Mouse (Mus musculus): ENCODE results near the gene Rmdn3. TPM values are rescaled to one million over a fixed set of nuclear protein-coding genes. Genes with fewer than 3 reads are reported as not detected.
A peak's percentile ranks its signal among the peaks of the same experiment; 100 is the strongest.

Rmdn3 gene
- polyA plus RNA-seq, 1 experiment from 2014 or later, result 34.8 TPM

GRCm38 (mm10) chr2:119146435-119146834 lies 10.4 kb downstream of the Rmdn3 start:
- Histone ChIP-seq H3K4me1 (ENCODE audit: control insufficient read depth, insufficient read depth, low read length) (no peaks in the 10 kb centered on the region), H3K27ac (replicated peaks; ENCODE audit: low read depth, low read length) (no peak overlapping the region), H3K4me3 (ENCODE audit: low read depth, low read length) (no peak overlapping the region), H3K36me3 (ENCODE audit: control insufficient read depth, insufficient read depth, low read length) (peaks cover 92% of the 10 kb centered on the region), H3K9ac (ENCODE audit: low read depth, low read length) (no peak overlapping the region), H3K9me3 (ENCODE audit: control insufficient read depth, low read length) (no peaks in the 10 kb centered on the region), H3K27me3 (replicated peaks; ENCODE audit: control insufficient read depth, insufficient read depth, low read length) (no peaks in the 10 kb centered on the region), H3K4me2 (ENCODE audit: low read depth, low read length) (no peak overlapping the region)
- 85% methylated on average over 6 of the region's 6 CpGs for WGBS
- no peak for DNase-seq (ENCODE audit: low spot score)
- ATAC-seq (ENCODE audit: low read depth), result no peak

DNA sequence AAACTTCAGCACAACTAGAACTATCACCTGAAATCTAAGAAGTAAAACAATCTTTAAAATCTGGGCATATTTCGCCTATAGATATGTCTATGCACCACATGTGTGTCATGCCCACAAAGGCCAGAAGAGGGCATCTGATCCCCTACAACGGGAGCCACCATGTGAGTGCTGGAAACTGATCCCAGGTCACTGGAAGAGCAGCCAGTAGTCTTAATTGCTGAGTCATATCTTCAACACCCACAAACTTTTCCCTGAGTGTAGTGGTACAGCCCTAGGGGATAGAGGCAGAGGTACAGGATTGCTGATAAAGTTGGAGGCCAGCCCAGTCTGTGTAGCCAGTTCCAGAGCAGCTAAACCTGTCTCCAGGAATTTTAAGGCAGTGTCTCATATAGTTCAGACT lies 11.6 kb downstream of the Rmdn3 start:
- Histone ChIP-seq H3K9ac (ENCODE audit: low read depth, low read length) (no peak overlapping the region), H3K4me2 (ENCODE audit: low read depth, low read length) (no peak overlapping the region), H3K36me3 (ENCODE audit: control insufficient read depth, insufficient read depth, low read length) (peaks cover 93% of the 10 kb centered on the region), H3K4me1 (ENCODE audit: control insufficient read depth, insufficient read depth, low read length) (no peaks in the 10 kb centered on the region), H3K27ac (replicated peaks; ENCODE audit: low read depth, low read length) (no peak overlapping the region), H3K4me3 (ENCODE audit: low read depth, low read length) (no peak overlapping the region), H3K9me3 (ENCODE audit: control insufficient read depth, low read length) (no peaks in the 10 kb centered on the region), H3K27me3 (replicated peaks; ENCODE audit: control insufficient read depth, insufficient read depth, low read length) (no peaks in the 10 kb centered on the region)
- WGBS, result 91% methylated on average over 2 of the region's 2 CpGs
- ATAC-seq (ENCODE audit: low read depth) (no peak), DNase-seq (ENCODE audit: low spot score) (no peak)

- no peak for ATAC-seq (ENCODE audit: low read depth)
- DNase-seq (ENCODE audit: low spot score), result no peak
- H3K4me3 ChIP-seq (ENCODE audit: low read depth, low read length), result no peak overlapping the region
- H3K9ac ChIP-seq (ENCODE audit: low read depth, low read length), result no peak overlapping the region
- no peaks in the 10 kb centered on the region for H3K4me1 ChIP-seq (ENCODE audit: control insufficient read depth, insufficient read depth, low read length)
- peaks cover 89% of the 10 kb centered on the region for H3K36me3 ChIP-seq (ENCODE audit: control insufficient read depth, insufficient read depth, low read length)
- H3K27me3 ChIP-seq (replicated peaks; ENCODE audit: control insufficient read depth, insufficient read depth, low read length), result no peaks in the 10 kb centered on the region
- WGBS, result 84% methylated on average over 5 of the region's 5 CpGs
- no peak overlapping the region for H3K27ac ChIP-seq (replicated peaks; ENCODE audit: low read depth, low read length)
- H3K9me3 ChIP-seq (ENCODE audit: control insufficient read depth, low read length), result no peaks in the 10 kb centered on the region
- H3K4me2 ChIP-seq (ENCODE audit: low read depth, low read length), result no peak overlapping the region
Measured at GRCm38 (mm10) chr2:119136346-119136898, 20.4 kb downstream of the Rmdn3 start.

DNA sequence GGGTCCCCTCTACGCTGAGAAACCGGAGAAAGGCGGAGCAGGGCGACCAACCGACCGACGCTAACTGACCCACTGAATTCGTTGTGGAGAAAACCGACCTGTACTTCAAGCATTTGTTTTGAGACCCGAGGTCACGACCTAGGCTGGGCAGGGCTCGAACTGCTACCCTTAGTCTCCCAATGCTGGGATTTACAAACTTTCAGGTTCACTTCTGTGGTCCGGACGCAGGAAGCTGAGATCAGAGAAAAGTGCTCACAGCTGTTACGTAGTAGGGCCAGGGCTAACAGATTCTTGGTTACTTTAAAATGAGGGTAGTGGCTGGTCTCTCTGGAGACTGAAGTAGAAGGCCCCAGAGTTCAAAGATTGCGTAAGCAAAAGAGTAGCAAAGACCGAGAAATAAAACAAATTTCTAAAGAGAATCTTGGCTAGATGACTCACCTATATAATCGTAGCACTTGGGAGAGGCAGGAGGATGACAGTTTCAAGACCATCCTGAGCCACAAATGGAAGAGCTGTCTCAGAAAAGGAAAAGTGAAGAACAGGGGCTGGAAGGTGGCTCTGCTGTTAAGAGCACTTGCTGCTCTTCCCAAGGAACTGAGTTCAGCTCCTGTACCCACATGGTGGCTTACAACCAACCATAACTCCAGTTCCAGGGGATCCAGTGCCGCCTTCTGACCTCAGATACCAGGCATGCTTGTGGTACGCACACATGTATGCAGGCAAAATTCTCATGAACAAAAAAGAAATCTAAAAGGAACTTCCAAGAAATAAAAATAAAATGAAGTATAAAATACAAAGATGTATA lies 43.5 kb downstream of the Rmdn3 start:
- whole genome bisulfite sequencing, result 13% methylated on average over 20 of the region's 20 CpGs

GRCm38 (mm10) chr2:119112438-119113112 lies 44.3 kb downstream of the Rmdn3 start, which contains the start of gene Rad51:
TSS of gene Rad51 (plus strand) at chr2:119112793.
- Histone ChIP-seq H3K36me3 (ENCODE audit: control insufficient read depth, insufficient read depth, low read length) (peaks cover 15% of the 10 kb centered on the region), H3K27me3 (replicated peaks; ENCODE audit: control insufficient read depth, insufficient read depth, low read length) (no peaks in the 10 kb centered on the region), H3K4me1 (ENCODE audit: control insufficient read depth, insufficient read depth, low read length) (peaks cover 7% of the 10 kb centered on the region; the same call in 1 of the 2 replicates), H3K4me2 (ENCODE audit: low read depth, low read length) (peak within 1 kb of the TSS; percentile 93), H3K9me3 (ENCODE audit: control insufficient read depth, low read length) (no peaks in the 10 kb centered on the region), H3K4me3 (ENCODE audit: low read depth, low read length) (peak within 1 kb of the TSS; percentile 78), H3K27ac (replicated peaks; ENCODE audit: low read depth, low read length) (peak within 1 kb of the TSS; percentile 90), H3K9ac (ENCODE audit: low read depth, low read length) (peak within 1 kb of the TSS; percentile 75)
- DNase-seq (ENCODE audit: low spot score) (peak; percentile 94), ATAC-seq (ENCODE audit: low read depth) (peak; percentile 95)
- WGBS, result 0% methylated on average over 34 of the region's 51 CpGs

More for the DNA sequence above, 43.5 kb downstream of the Rmdn3 start:
- Histone ChIP-seq H3K9ac (ENCODE audit: low read depth, low read length) (peak overlapping the region; percentile 75), H3K4me1 (ENCODE audit: control insufficient read depth, insufficient read depth, low read length) (peaks cover 7% of the 10 kb centered on the region; the same call in 1 of the 2 replicates), H3K4me2 (ENCODE audit: low read depth, low read length) (peak overlapping the region; percentile 93), H3K27ac (replicated peaks; ENCODE audit: low read depth, low read length) (peak overlapping the region; percentile 90; the same call in 1 of the 2 replicates), H3K4me3 (ENCODE audit: low read depth, low read length) (peak overlapping the region; percentile 78), H3K36me3 (ENCODE audit: control insufficient read depth, insufficient read depth, low read length) (peaks cover 21% of the 10 kb centered on the region), H3K27me3 (replicated peaks; ENCODE audit: control insufficient read depth, insufficient read depth, low read length) (no peaks in the 10 kb centered on the region), H3K9me3 (ENCODE audit: control insufficient read depth, low read length) (no peaks in the 10 kb centered on the region)
- ATAC-seq (ENCODE audit: low read depth) (no peak), DNase-seq (ENCODE audit: low spot score) (no peak)

DNA sequence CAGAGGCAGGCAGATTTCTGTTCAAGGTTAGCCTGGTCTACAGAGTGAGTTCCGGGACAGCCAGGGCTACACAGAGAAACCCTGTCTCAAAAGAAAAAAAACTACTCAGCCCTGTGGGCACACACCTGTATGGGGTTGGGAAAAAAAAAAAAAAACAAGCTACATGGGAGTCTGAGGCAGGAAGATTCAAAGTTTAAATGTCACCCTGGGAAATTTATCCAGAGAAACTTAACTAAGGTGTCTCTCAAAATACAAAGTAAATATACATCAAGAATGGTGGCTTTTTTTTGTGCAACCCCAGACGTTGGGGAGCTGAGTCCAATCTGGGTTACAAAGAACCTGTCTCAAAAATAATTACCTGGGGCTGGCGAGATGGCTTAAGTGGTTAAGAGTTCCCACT lies 45.8 kb downstream of the Rmdn3 start:
- H3K9ac ChIP-seq (ENCODE audit: low read depth, low read length), result no peak overlapping the region
- no peaks in the 10 kb centered on the region for H3K9me3 ChIP-seq (ENCODE audit: control insufficient read depth, low read length)
- ATAC-seq (ENCODE audit: low read depth) (no peak), DNase-seq (ENCODE audit: low spot score) (no peak)
- H3K4me2 ChIP-seq (ENCODE audit: low read depth, low read length), result no peak overlapping the region
- H3K27ac ChIP-seq (replicated peaks; ENCODE audit: low read depth, low read length), result no peak overlapping the region
- peaks cover 7% of the 10 kb centered on the region; the same call in 1 of the 2 replicates for H3K4me1 ChIP-seq (ENCODE audit: control insufficient read depth, insufficient read depth, low read length)
- peaks cover 6% of the 10 kb centered on the region; the same call in 1 of the 2 replicates for H3K36me3 ChIP-seq (ENCODE audit: control insufficient read depth, insufficient read depth, low read length)
- H3K27me3 ChIP-seq (replicated peaks; ENCODE audit: control insufficient read depth, insufficient read depth, low read length), result no peaks in the 10 kb centered on the region
- WGBS, result 88% methylated on average over 3 of the region's 3 CpGs
- H3K4me3 ChIP-seq (ENCODE audit: low read depth, low read length), result no peak overlapping the region

GRCm38 (mm10) chr2:119108554-119108953 lies 48.3 kb downstream of the Rmdn3 start:
- ATAC-seq (ENCODE audit: low read depth), result no peak
- H3K9ac ChIP-seq (ENCODE audit: low read depth, low read length), result no peak overlapping the region
- H3K9me3 ChIP-seq (ENCODE audit: control insufficient read depth, low read length), result no peaks in the 10 kb centered on the region
- peaks cover 6% of the 10 kb centered on the region; the same call in 1 of the 2 replicates for H3K4me1 ChIP-seq (ENCODE audit: control insufficient read depth, insufficient read depth, low read length)
- H3K4me2 ChIP-seq (ENCODE audit: low read depth, low read length), result no peak overlapping the region
- no peak overlapping the region for H3K27ac ChIP-seq (replicated peaks; ENCODE audit: low read depth, low read length)
- H3K4me3 ChIP-seq (ENCODE audit: low read depth, low read length), result no peak overlapping the region
- WGBS, result 68% methylated on average over 4 of the region's 4 CpGs
- no peaks in the 10 kb centered on the region for H3K27me3 ChIP-seq (replicated peaks; ENCODE audit: control insufficient read depth, insufficient read depth, low read length)
- peaks cover 12% of the 10 kb centered on the region for H3K36me3 ChIP-seq (ENCODE audit: control insufficient read depth, insufficient read depth, low read length)
- DNase-seq (ENCODE audit: low spot score), result peak; percentile 61

GRCm38 (mm10) chr2:119106583-119106982 lies 50.3 kb downstream of the Rmdn3 start:
- Histone ChIP-seq H3K27ac (replicated peaks; ENCODE audit: low read depth, low read length) (no peak overlapping the region), H3K9ac (ENCODE audit: low read depth, low read length) (no peak overlapping the region), H3K27me3 (replicated peaks; ENCODE audit: control insufficient read depth, insufficient read depth, low read length) (no peaks in the 10 kb centered on the region), H3K4me1 (ENCODE audit: control insufficient read depth, insufficient read depth, low read length) (no peaks in the 10 kb centered on the region), H3K36me3 (ENCODE audit: control insufficient read depth, insufficient read depth, low read length) (peaks cover 31% of the 10 kb centered on the region), H3K4me3 (ENCODE audit: low read depth, low read length) (no peak overlapping the region), H3K4me2 (ENCODE audit: low read depth, low read length) (no peak overlapping the region), H3K9me3 (ENCODE audit: control insufficient read depth, low read length) (no peaks in the 10 kb centered on the region)
- DNase-seq (ENCODE audit: low spot score), result no peak
- WGBS, result 81% methylated on average over 5 of the region's 5 CpGs
- ATAC-seq (ENCODE audit: low read depth), result no peak
